Mouse (Mus musculus) brain, embryonic 14.5 days (tissue): ENCODE measurements around the gene Mgat4e. TPM values are rescaled to one million over a fixed set of nuclear protein-coding genes. Genes with fewer than 3 reads are reported as not detected.
A peak's percentile ranks its signal among the peaks of the same experiment; 100 is the strongest.
"Not testable (repeated sequence)": the region's sequence is repeated elsewhere in the genome, so short reads cannot be mapped to it uniquely, and the experiment has no call there.

Experiments used
- DNase-seq: peaks from one replicate; pipeline ENCODE4 v3.0.0-alpha.2; 2011; ENCODE audit warnings: low read depth
- CTCF ChIP-seq: fragments of 200-500 bp; IDR thresholded peaks from 2 replicates; pipeline ENCODE4 v1.5.1; 2012; ENCODE audit warnings: inconsistent platforms, mild to moderate bottlenecking, moderate library complexity, borderline replicate concordance; ENCODE audit not compliant: insufficient read depth, insufficient read length; ENCODE audit errors: extremely low read depth
- POLR2A ChIP-seq: fragments of 200-500 bp; IDR thresholded peaks from 2 replicates; pipeline ENCODE4 v1.6.1; 2012; ENCODE audit warnings: mild to moderate bottlenecking, inconsistent platforms, borderline replicate concordance; ENCODE audit not compliant: poor library complexity, insufficient read depth, insufficient read length, severe bottlenecking; ENCODE audit errors: extremely low read depth
- polyA plus RNA-seq: library from polyadenylated mRNA; depleted of rRNA; stranded (reverse); fragments of >200 nt; gene quantifications from 2 replicates; pipeline ENCODE4 v1.2.3, GENCODE M21; 2012

Gene Mgat4e
- polyA plus RNA-seq, 1 experiment = 0.15 TPM

- TF ChIP-seq POLR2A (no peak), CTCF (peak; percentile 75; the same call in 1 of the 2 replicates)
- DNase-seq = peak; percentile 85
Observed at GRCm38 (mm10) chr1:134518677-134519076, 30.8 kb downstream of the Mgat4e start.

GRCm38 (mm10) chr1:134517841-134518240, 31.6 kb downstream of the Mgat4e start:
- DNase-seq = not testable (repeated sequence)

GRCm38 (mm10) chr1:134516491-134517198, 32.8 kb downstream of the Mgat4e start:
- peak; percentile 74 for DNase-seq
- TF ChIP-seq CTCF = no peak
- TF ChIP-seq POLR2A = no peak

- TF ChIP-seq POLR2A (no peak), CTCF (no peak)
- DNase-seq = peak; percentile 24
Observed at GRCm38 (mm10) chr1:134515891-134516290, 33.6 kb downstream of the Mgat4e start.

- no peak for TF ChIP-seq POLR2A
- TF ChIP-seq CTCF = no peak
- no peak for DNase-seq
Observed at GRCm38 (mm10) chr1:134513876-134514590, 35.4 kb downstream of the Mgat4e start.

- DNase-seq = peak; percentile 42
- TF ChIP-seq POLR2A (no peak), CTCF (no peak)
Observed at GRCm38 (mm10) chr1:134513312-134513860, 36.1 kb downstream of the Mgat4e start.

- peak; percentile 30 for DNase-seq
- TF ChIP-seq CTCF (no peak), POLR2A (no peak)
Observed at GRCm38 (mm10) chr1:134512584-134512983, 36.9 kb downstream of the Mgat4e start.

- DNase-seq = no peak
- TF ChIP-seq POLR2A (no peak), CTCF (no peak)
Observed at GRCm38 (mm10) chr1:134512183-134512582, 37.3 kb downstream of the Mgat4e start.

- no peak for TF ChIP-seq CTCF
- no peak for TF ChIP-seq POLR2A
- DNase-seq = no peak
Observed at GRCm38 (mm10) chr1:134510018-134510417, 39.5 kb downstream of the Mgat4e start.

GRCm38 (mm10) chr1:134506201-134506600, 43.3 kb downstream of the Mgat4e start:
- no peak for DNase-seq

GRCm38 (mm10) chr1:134500916-134501315, 48.6 kb downstream of the Mgat4e start:
- TF ChIP-seq POLR2A = no peak
- TF ChIP-seq CTCF = no peak
- DNase-seq = no peak

More at GRCm38 (mm10) chr1:134506201-134506600, 43.3 kb downstream of the Mgat4e start:
- TF ChIP-seq CTCF (no peak), POLR2A (no peak)
